Mouse (Mus musculus) neural tube, embryonic 11.5 days (tissue): ENCODE measurements around the gene Gm28041. TPM values are rescaled to one million over a fixed set of nuclear protein-coding genes. Genes with fewer than 3 reads are reported as not detected.
"Not testable (repeated sequence)": the region's sequence is repeated elsewhere in the genome, so short reads cannot be mapped to it uniquely, and the experiment has no call there.

Experiments
- ATAC-seq: fragments of 200-750 bp; cut with Nextera tagmentation; 2 replicates; pipeline ENCODE4 v1.8.0; 2017; ENCODE audit warnings: moderate number of reproducible peaks, mild to moderate bottlenecking, moderate TSS enrichment, moderate library complexity; ENCODE audit not compliant: insufficient read depth, low FRiP score, low TSS enrichment
- DNase-seq: peaks from one replicate; pipeline ENCODE4 v3.0.0-alpha.2; 2015; ENCODE audit warnings: low spot score
- H3K27ac ChIP-seq: fragments of 300-500 bp; sonication (generic); 2 replicates; pipeline ENCODE4 v1.5.1; 2014; ENCODE audit warnings: low read depth, mild to moderate bottlenecking, low read length
- H3K27me3 ChIP-seq: fragments of 300-500 bp; sonication (generic); 2 replicates; pipeline ENCODE4 v1.6.1; 2014; ENCODE audit warnings: mild to moderate bottlenecking, low read length, mixed read lengths; ENCODE audit not compliant: control insufficient read depth, insufficient read depth
- H3K36me3 ChIP-seq: fragments of 300-500 bp; sonication (generic); 2 replicates; pipeline ENCODE4 v1.6.1; 2014; ENCODE audit warnings: mild to moderate bottlenecking, low read length, moderate library complexity, mixed read lengths; ENCODE audit not compliant: control insufficient read depth, insufficient read depth
- H3K4me1 ChIP-seq: fragments of 300-500 bp; sonication (generic); 2 replicates; pipeline ENCODE4 v1.6.1; 2014; ENCODE audit warnings: low read length, mixed read lengths; ENCODE audit not compliant: control insufficient read depth, insufficient read depth
- H3K4me2 ChIP-seq: fragments of 300-500 bp; sonication (generic); 2 replicates; pipeline ENCODE4 v1.6.1; 2014; ENCODE audit warnings: low read depth, mild to moderate bottlenecking, moderate library complexity
- H3K4me3 ChIP-seq: fragments of 300-500 bp; sonication (generic); 2 replicates; pipeline ENCODE4 v1.5.1; 2014; ENCODE audit warnings: low read depth, low read length
- H3K9ac ChIP-seq: fragments of 300-500 bp; sonication (generic); 2 replicates; pipeline ENCODE4 v1.6.1; 2014; ENCODE audit warnings: mild to moderate bottlenecking, low read length
- H3K9me3 ChIP-seq: fragments of 300-500 bp; sonication (generic); 2 replicates; pipeline ENCODE4 v1.6.1; 2016; ENCODE audit warnings: low read length; ENCODE audit not compliant: control insufficient read depth
- WGBS: fragments of 180-500 bp; shearing (Covaris S2); extraction: QIAGEN DNeasy Blood & Tissue Kit; methylation state at CpG from one replicate; pipeline ENCODE4 v1.1.7; 2014; 5-methylcytosine and 5-hydroxymethylcytosine counted together
- polyA plus RNA-seq: library from polyadenylated mRNA; unstranded; fragments of >200 nt; fragmentation: Nextera tagmentation; extraction: Ambion mirVana; gene quantifications from 2 replicates; pipeline ENCODE4 v1.2.1, GENCODE M21; 2014

The Gm28041 gene
- not detected in 2 replicates for polyA plus RNA-seq

GRCm38 (mm10) chr13:67375050-67375911 lies at the start of gene Gm28041, which contains the start of gene Zfp456:
Gene Gm28041, minus strand, starts transcription at chr13:67375733.
Gene Zfp456, minus strand, starts transcription at chr13:67375810.
- Histone ChIP-seq H3K4me2 (peak within 1 kb of the TSS; percentile 39), H3K4me3 (peak within 1 kb of the TSS; percentile 32)
- ATAC-seq (peak; percentile 90), DNase-seq (peak; percentile 71)
- H3K36me3 ChIP-seq, H3K27ac ChIP-seq, H3K27me3 ChIP-seq, H3K9me3 ChIP-seq, H3K9ac ChIP-seq, H3K4me1 ChIP-seq: not testable (repeated sequence)
- WGBS = 15% methylated on average over 14 of the region's 15 CpGs

- H3K4me3 ChIP-seq, H3K27ac ChIP-seq, H3K27me3 ChIP-seq, H3K9me3 ChIP-seq, H3K4me2 ChIP-seq, ATAC-seq, DNase-seq, H3K9ac ChIP-seq, H3K36me3 ChIP-seq, H3K4me1 ChIP-seq: not testable (repeated sequence)
- WGBS = 82% methylated on average over 2 of the region's 2 CpGs
These were observed 47.0 kb upstream of the Gm28041 start for GRCm38 (mm10) chr13:67422532-67422931.

GRCm38 (mm10) chr13:67421207-67421857 lies 45.8 kb upstream of the Gm28041 start, which contains the start of gene Zfp459:
Gene Zfp459, minus strand, starts transcription at chr13:67421418.
- DNase-seq (peak; percentile 57), ATAC-seq (peak; percentile 79)
- H3K4me2 ChIP-seq = peak within 1 kb of the TSS; percentile 61
- WGBS = 3% methylated on average over 22 of the region's 22 CpGs
- H3K4me3 ChIP-seq = peak within 1 kb of the TSS; percentile 57
- H3K27ac ChIP-seq = no peak within 1 kb of the TSS
- no peaks in the 10 kb centered on the region for H3K27me3 ChIP-seq
- H3K36me3 ChIP-seq = no peaks in the 10 kb centered on the region
- H3K9ac ChIP-seq = peak within 1 kb of the TSS; percentile 54
- H3K4me1 ChIP-seq = no peaks in the 10 kb centered on the region
- H3K9me3 ChIP-seq = no peaks in the 10 kb centered on the region

- 34% methylated on average over 11 of the region's 11 CpGs for whole genome bisulfite sequencing
- peak overlapping the region; percentile 57 for H3K4me3 ChIP-seq
- ATAC-seq = no peak; the same call in 1 of the 2 replicates
- H3K9ac ChIP-seq = peak overlapping the region; percentile 54
- H3K4me2 ChIP-seq = peak overlapping the region; percentile 61
- H3K4me1 ChIP-seq = no peaks in the 10 kb centered on the region
- H3K36me3 ChIP-seq = no peaks in the 10 kb centered on the region
- no peaks in the 10 kb centered on the region for H3K9me3 ChIP-seq
- DNase-seq = no peak
- H3K27me3 ChIP-seq = no peaks in the 10 kb centered on the region
- no peak overlapping the region for H3K27ac ChIP-seq
These were observed 45.1 kb upstream of the Gm28041 start for GRCm38 (mm10) chr13:67420558-67421206.

- no peaks in the 10 kb centered on the region for H3K4me1 ChIP-seq
- H3K9ac ChIP-seq = no peak overlapping the region
- no peak for DNase-seq
- no peaks in the 10 kb centered on the region for H3K9me3 ChIP-seq
- no peak for ATAC-seq
- H3K27me3 ChIP-seq = no peaks in the 10 kb centered on the region
- H3K4me3 ChIP-seq = no peak overlapping the region
- H3K36me3 ChIP-seq = no peaks in the 10 kb centered on the region
- no peak overlapping the region for H3K27ac ChIP-seq
- WGBS = 91% methylated on average over 3 of the region's 3 CpGs
- H3K4me2 ChIP-seq = no peak overlapping the region
These were observed 41.3 kb upstream of the Gm28041 start for GRCm38 (mm10) chr13:67416811-67417210.

GRCm38 (mm10) chr13:67415759-67416158 lies 40.2 kb upstream of the Gm28041 start:
- H3K9ac ChIP-seq = no peak overlapping the region
- H3K27ac ChIP-seq = no peak overlapping the region
- no peaks in the 10 kb centered on the region for H3K27me3 ChIP-seq
- H3K4me3 ChIP-seq = no peak overlapping the region
- WGBS = 93% methylated on average over 6 of the region's 6 CpGs
- no peaks in the 10 kb centered on the region for H3K36me3 ChIP-seq
- H3K4me2 ChIP-seq = no peak overlapping the region
- no peak for ATAC-seq
- no peaks in the 10 kb centered on the region for H3K9me3 ChIP-seq
- no peak for DNase-seq
- no peaks in the 10 kb centered on the region for H3K4me1 ChIP-seq

- ATAC-seq, H3K4me3 ChIP-seq, H3K36me3 ChIP-seq, DNase-seq, H3K9ac ChIP-seq, H3K27ac ChIP-seq, H3K9me3 ChIP-seq, H3K4me1 ChIP-seq, H3K27me3 ChIP-seq, H3K4me2 ChIP-seq: not testable (repeated sequence)
- WGBS = 81% methylated on average over 3 of the region's 3 CpGs
These were observed 38.1 kb upstream of the Gm28041 start for GRCm38 (mm10) chr13:67413634-67414033.

GRCm38 (mm10) chr13:67399183-67399903 lies 23.8 kb upstream of the Gm28041 start, which contains the start of gene Zfp429:
Gene Zfp429, minus strand, starts transcription at chr13:67399819.
- WGBS = 4% methylated on average over 14 of the region's 16 CpGs
- H3K9ac ChIP-seq, H3K9me3 ChIP-seq, H3K36me3 ChIP-seq, H3K27ac ChIP-seq, H3K4me1 ChIP-seq, H3K27me3 ChIP-seq: not testable (repeated sequence)
- peak within 1 kb of the TSS; percentile 48 for H3K4me2 ChIP-seq
- ATAC-seq (peak; percentile 95), DNase-seq (peak; percentile 77)
- peak within 1 kb of the TSS; percentile 43 for H3K4me3 ChIP-seq
